Mouse (Mus musculus): ENCODE results near the gene Lcn2.

- no peak for TF ChIP-seq CTCF (IDR thresholded peaks at IDR 0.05; ENCODE audit: low read depth, low read length)
- TF ChIP-seq POLR2A (IDR thresholded peaks at IDR 0.05; ENCODE audit: extremely low read depth, insufficient read depth, low read length) = no peak
Observed at GRCm38 (mm10) chr2:32343351-32343671, 44.7 kb downstream of the Lcn2 start.

Measured in liver, adult 2 months (tissue).